Mouse (Mus musculus): ENCODE measurements around the gene 4930404N11Rik. TPM values are rescaled to one million over a fixed set of nuclear protein-coding genes. Genes with fewer than 3 reads are reported as not detected.

4930404N11Rik gene
- total RNA-seq, 2 experiments from 2014 or later, result 0.48 to 0.49 TPM

GRCm38 (mm10) chr10:81379809-81380378 is 14.3 kb upstream of the 4930404N11Rik start:
- no peak for DNase-seq

GRCm38 (mm10) chr10:81379183-81379553 is 13.6 kb upstream of the 4930404N11Rik start:
- no peak for DNase-seq

GRCm38 (mm10) chr10:81378553-81379182 is 13.1 kb upstream of the 4930404N11Rik start:
- DNase-seq, result peak; percentile 100

GRCm38 (mm10) chr10:81377793-81378552 is 12.4 kb upstream of the 4930404N11Rik start, which contains the start of gene Fzr1:
TSS of gene Fzr1 (minus strand) at chr10:81378516.
- DNase-seq, result no peak

- no peak for DNase-seq
These were observed 11.7 kb upstream of the 4930404N11Rik start for GRCm38 (mm10) chr10:81377362-81377664.

GRCm38 (mm10) chr10:81376561-81377361 is 11.1 kb upstream of the 4930404N11Rik start:
- DNase-seq, result no peak

GRCm38 (mm10) chr10:81375322-81375721 is 9.7 kb upstream of the 4930404N11Rik start:
- DNase-seq, result no peak

- DNase-seq, result no peak
These were observed 1.5 kb upstream of the 4930404N11Rik start for GRCm38 (mm10) chr10:81367207-81367495.

- DNase-seq, result no peak
These were observed 1.0 kb upstream of the 4930404N11Rik start for GRCm38 (mm10) chr10:81366477-81367206.

- no peak for DNase-seq
These were observed 543 bp downstream of the 4930404N11Rik start for GRCm38 (mm10) chr10:81365073-81365472.

- no peak for DNase-seq
These were observed 950 bp downstream of the 4930404N11Rik start for GRCm38 (mm10) chr10:81364666-81365065.

- DNase-seq, result no peak
These were observed 1.9 kb downstream of the 4930404N11Rik start for GRCm38 (mm10) chr10:81363436-81364346.

- DNase-seq, result no peak
These were observed 3.2 kb downstream of the 4930404N11Rik start for GRCm38 (mm10) chr10:81362336-81362949.

GRCm38 (mm10) chr10:81360721-81361120 is 4.9 kb downstream of the 4930404N11Rik start:
- DNase-seq, result no peak

GRCm38 (mm10) chr10:81358841-81359240 is 6.8 kb downstream of the 4930404N11Rik start:
- no peak for DNase-seq

GRCm38 (mm10) chr10:81358209-81358608 is 7.4 kb downstream of the 4930404N11Rik start:
- DNase-seq, result no peak

GRCm38 (mm10) chr10:81356991-81357844 is 8.4 kb downstream of the 4930404N11Rik start, which contains the start of gene Mfsd12:
TSS of gene Mfsd12 (plus strand) at chr10:81357491.
- DNase-seq, result peak; percentile 90

GRCm38 (mm10) chr10:81356352-81356990 is 9.1 kb downstream of the 4930404N11Rik start:
- DNase-seq, result no peak

- DNase-seq, result no peak
These were observed 10.1 kb downstream of the 4930404N11Rik start for GRCm38 (mm10) chr10:81355533-81355932.

Measured in gastrocnemius, postnatal 25 days (tissue).